Mouse (Mus musculus): ENCODE measurements around the gene Dyrk1a. TPM values are rescaled to one million over a fixed set of nuclear protein-coding genes. Genes with fewer than 3 reads are reported as not detected.
A peak's percentile ranks its signal among the peaks of the same experiment; 100 is the strongest.

Dyrk1a gene
- total RNA-seq, 2 experiments from 2014 or later: 89.7 to 94.6 TPM

DNA sequence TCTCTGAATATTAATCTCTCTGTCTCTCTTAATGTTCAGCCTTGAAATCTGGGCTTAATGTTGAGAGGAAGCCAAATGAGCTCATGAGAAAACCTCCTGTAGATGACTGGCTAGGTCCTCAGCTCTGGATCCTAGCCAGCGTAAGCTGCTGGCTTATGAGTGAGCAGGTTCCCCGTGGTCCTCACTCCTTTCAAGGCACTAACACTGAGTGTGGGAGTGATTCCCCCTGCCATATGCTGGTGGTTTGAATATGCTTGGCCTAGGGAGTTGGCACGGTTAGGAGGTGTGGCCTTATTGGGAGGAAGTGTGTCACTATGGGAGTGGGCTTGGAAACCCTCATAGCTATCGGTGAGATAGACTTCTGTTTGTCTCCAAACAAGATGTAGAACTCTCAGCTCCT, 55.1 kb downstream of the Dyrk1a start:
- Histone ChIP-seq H3K4me3 (no peak overlapping the region), H3K27ac (no peak overlapping the region)
- intact Hi-C loops (cut with DNase I): no loop called here
- no peak for TF ChIP-seq CTCF (IDR thresholded peaks at IDR 0.05)
- no peak for DNase-seq (ENCODE audit: extremely low spot score in 1 of 2, low spot score in 2 of 2)

DNA sequence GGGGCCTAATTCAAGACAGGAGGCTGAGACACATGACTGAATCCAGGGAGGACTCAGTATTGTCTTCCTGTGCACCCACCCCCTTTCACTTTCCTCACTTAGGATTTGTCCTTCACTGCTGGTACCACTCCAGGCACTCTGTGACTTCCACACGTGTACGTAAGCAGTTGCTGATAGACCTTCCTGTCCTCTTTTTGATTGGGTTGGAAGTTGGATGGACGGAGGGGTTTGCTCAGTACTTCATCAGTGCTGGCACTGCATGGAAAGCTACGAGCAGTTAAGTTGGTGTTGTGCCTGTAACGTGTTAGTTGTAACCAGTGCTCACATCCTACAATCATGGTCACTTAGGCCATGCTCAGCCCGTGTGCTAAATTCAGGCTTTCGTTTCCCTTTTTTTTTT, 55.8 kb downstream of the Dyrk1a start:
- Histone ChIP-seq H3K27ac (no peak overlapping the region), H3K4me3 (no peak overlapping the region)
- DNase-seq (ENCODE audit: extremely low spot score in 1 of 2, low spot score in 2 of 2): no peak
- intact Hi-C loops (cut with DNase I): no loop called here
- TF ChIP-seq CTCF (IDR thresholded peaks at IDR 0.05): no peak

DNA sequence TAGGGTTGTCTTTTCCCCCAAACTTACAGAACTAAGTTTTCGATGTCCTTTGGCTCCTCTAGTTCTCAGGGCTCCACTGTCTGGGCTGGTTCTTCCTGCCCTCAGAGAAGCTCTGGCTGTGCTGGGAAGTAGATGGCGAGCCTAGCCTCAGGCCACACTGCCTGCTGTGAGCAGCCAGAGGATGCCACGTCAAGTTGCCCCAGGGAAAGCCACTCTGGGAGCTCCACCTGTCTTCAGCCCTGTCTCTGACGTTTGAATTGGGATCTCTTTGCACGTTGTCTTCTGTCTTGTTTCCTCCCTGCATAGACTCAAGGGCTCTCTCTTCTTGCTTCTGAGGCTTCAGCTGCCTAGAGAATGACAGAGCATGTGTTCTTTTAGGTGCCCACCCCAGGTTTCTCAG, 57.9 kb downstream of the Dyrk1a start:
- intact Hi-C loops (cut with DNase I): no loop called here
- DNase-seq (ENCODE audit: extremely low spot score in 1 of 2, low spot score in 2 of 2): no peak
- no peak overlapping the region for H3K27ac ChIP-seq

DNA sequence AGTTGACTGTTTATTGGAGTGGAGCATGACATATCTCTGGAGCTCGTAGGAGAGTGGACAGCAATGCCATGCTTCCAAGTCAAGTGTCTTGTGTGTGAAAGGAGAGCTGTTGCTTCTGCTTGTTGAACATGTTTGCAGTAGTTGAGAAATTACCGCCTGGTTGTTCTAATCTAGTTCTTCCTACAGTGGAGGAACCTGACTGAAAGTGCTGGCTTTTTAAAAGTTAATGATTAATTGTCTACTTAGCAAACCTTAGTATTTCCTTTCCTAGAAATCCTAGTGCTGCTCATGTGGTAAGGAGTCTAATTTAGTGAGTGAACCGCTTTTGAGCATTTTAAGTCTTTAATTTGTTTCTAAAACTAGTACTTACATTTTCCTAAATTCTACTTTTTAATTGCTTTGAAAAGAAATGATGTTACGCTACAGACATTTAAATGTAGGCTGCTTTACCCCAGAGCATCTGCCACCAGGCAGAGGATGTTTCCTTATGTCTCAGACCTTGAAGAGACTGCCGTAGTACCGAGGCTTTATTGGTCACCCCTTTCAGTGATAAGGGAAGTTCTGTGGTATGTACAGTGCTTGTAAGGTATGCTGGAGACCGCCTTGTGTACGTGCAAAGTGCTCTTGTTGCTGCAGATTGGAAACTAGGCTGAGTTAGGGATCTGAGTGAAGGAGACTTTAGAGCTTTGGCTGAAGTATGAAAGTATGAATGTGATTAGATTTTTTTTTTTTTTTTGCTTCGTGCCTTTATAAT, 59.3 kb downstream of the Dyrk1a start:
- Histone ChIP-seq H3K27ac (no peak overlapping the region), H3K4me3 (no peak overlapping the region)
- intact Hi-C loops (cut with DNase I): no loop called here
- TF ChIP-seq CTCF (IDR thresholded peaks at IDR 0.05): no peak
- DNase-seq (ENCODE audit: extremely low spot score in 1 of 2, low spot score in 2 of 2): no peak

More for the DNA sequence above, 57.9 kb downstream of the Dyrk1a start:
- TF ChIP-seq CTCF (IDR thresholded peaks at IDR 0.05): no peak
- H3K4me3 ChIP-seq: no peak overlapping the region

DNA sequence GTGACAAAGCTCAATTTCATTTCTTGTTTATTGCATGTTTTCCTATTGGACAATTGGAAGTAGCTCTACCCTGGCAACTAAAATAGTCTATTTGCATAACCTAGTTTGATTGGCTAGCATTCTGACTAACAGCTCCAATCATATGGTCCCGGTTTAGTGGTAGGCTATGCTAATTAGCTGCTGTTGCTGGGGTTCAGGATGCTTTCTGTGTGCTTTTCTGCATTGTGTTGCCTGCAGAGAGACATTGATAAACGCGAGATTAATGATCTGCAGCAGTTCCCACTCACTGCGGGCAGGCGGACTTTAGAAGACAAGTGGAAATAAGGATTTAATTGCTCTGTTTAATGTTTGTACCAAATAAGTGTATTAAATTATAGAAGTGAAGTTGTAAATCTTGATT, 62.2 kb downstream of the Dyrk1a start:
- intact Hi-C loops (cut with DNase I): no loop called here
- Histone ChIP-seq H3K4me3 (no peak overlapping the region), H3K27ac (peak overlapping the region; percentile 51; the same call in 1 of the 2 replicates)
- TF ChIP-seq CTCF (IDR thresholded peaks at IDR 0.05): no peak; the same call in 1 of the 2 replicates
- no peak for DNase-seq (ENCODE audit: extremely low spot score in 1 of 2, low spot score in 2 of 2)

DNA sequence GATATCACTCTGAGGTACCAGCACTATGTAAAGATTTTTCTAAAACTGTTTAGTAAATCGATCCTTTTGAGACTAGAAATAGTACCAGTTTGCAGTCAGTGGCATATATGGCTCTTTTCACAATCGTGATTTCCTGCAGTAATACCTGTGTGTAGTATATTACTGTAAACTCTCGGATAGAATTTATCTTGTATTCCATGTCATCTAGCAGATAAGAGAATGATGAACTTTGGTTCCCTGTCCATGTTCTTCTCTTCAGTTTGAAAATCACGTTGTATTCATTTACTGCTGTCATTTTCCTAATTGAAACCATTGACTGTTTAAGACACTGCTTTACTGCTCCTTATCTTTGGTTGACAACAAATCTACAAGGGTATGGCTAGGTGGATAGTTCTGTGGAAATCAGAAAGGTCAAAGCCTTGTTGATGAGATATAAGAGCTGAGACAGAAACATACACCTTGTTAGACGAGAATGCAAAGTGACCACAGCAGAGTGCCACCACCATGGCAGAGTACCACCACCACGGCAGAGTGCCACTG, 62.7 kb downstream of the Dyrk1a start:
- intact Hi-C loops (cut with DNase I): no loop called here
- Histone ChIP-seq H3K27ac (peak overlapping the region; percentile 51; the same call in 1 of the 2 replicates), H3K4me3 (no peak overlapping the region)
- no peak for TF ChIP-seq CTCF (IDR thresholded peaks at IDR 0.05)
- DNase-seq (ENCODE audit: extremely low spot score in 1 of 2, low spot score in 2 of 2): no peak

DNA sequence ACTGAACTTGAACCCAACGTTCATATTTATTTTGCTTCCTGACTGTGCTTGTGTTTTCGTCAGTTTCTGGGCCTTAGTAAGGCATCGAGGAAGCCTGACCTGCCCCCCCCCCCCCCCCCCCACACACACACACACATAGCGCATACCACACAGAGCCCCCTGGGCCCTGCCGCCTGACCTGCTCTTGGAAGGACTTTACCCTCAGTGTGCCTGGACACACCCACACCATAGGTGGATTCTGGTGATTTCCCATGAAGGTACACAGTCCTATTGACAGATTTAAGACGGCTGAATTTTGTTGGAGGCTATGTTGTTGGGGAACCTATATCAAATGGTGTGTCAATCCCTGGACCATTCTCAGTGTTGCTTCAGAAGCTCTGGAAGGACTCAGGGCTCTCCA, 63.2 kb downstream of the Dyrk1a start:
- no peak for TF ChIP-seq CTCF (IDR thresholded peaks at IDR 0.05)
- no peak overlapping the region for H3K4me3 ChIP-seq
- DNase-seq (ENCODE audit: extremely low spot score in 1 of 2, low spot score in 2 of 2): no peak
- intact Hi-C loops (cut with DNase I): no loop called here
- no peak overlapping the region for H3K27ac ChIP-seq

DNA sequence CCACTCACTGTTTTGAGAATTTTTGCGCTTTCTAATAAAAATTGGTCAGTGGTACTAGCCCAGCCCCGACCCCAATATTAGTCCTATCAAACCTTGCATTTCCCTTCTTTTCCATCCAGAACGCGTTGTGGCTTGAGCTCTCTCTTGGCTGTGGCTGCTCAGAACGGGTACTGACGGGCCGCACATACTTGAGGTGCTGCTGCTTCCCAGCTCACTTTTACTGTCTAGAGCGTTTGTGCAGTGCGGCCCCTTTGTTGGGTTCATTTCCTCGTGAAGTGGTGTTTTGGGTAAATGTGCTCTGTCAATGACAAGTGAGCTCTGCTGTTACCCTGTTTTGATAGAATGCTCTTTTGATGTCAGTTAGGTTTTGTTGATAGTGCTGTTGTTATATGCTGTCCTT, 67.6 kb downstream of the Dyrk1a start:
- H3K27ac ChIP-seq: no peak overlapping the region
- no peak for DNase-seq (ENCODE audit: extremely low spot score in 1 of 2, low spot score in 2 of 2)
- H3K4me3 ChIP-seq: no peak overlapping the region
- intact Hi-C loops (cut with DNase I): no loop called here
- no peak for TF ChIP-seq CTCF (IDR thresholded peaks at IDR 0.05)

DNA sequence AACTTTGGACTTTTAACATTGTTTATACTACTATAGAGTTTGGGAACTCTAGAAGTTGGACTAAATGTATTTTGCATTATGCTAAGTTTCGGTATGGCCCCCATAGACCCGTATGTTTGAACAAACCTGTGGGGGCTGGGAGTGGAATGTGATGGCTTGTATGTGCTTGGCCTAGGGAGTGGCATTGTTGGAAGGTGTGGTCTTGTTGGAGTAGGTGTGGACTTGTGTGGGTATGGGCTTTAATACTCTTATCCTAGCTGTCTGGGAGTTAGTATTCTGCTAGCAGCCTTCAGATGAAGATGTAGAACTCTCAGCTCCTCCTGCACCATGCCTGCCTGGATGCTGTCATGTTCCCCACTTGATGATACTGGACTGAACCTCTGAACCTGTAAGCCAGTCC, 72.0 kb downstream of the Dyrk1a start:
- Histone ChIP-seq H3K4me3 (no peak overlapping the region), H3K27ac (no peak overlapping the region)
- TF ChIP-seq CTCF (IDR thresholded peaks at IDR 0.05): no peak
- no peak for DNase-seq (ENCODE audit: extremely low spot score in 1 of 2, low spot score in 2 of 2)
- intact Hi-C loops (cut with DNase I): no loop called here

DNA sequence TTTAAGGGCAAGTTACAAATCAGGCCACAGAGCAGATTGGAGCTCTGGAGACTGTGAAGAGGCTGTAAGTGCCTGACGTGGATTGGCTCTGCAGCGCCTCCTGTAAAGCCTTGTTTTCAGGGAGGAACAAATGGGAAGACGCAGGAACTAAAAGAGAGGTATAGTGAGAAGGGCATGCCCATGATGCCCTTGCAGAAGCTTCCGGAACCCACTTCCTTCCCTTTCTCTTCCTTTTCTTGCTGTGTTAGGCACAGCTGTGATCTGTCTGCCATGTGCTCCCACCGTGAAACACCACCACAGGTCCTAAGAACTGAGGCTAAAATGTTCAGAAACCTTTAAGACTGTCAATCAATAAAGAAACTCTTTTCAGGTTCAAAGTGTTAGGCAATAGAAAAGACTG, 77.3 kb downstream of the Dyrk1a start:
- DNase-seq (ENCODE audit: extremely low spot score in 1 of 2, low spot score in 2 of 2): no peak
- Histone ChIP-seq H3K4me3 (no peak overlapping the region), H3K27ac (no peak overlapping the region)
- TF ChIP-seq CTCF (IDR thresholded peaks at IDR 0.05): no peak
- intact Hi-C loops (cut with DNase I): no loop called here

DNA sequence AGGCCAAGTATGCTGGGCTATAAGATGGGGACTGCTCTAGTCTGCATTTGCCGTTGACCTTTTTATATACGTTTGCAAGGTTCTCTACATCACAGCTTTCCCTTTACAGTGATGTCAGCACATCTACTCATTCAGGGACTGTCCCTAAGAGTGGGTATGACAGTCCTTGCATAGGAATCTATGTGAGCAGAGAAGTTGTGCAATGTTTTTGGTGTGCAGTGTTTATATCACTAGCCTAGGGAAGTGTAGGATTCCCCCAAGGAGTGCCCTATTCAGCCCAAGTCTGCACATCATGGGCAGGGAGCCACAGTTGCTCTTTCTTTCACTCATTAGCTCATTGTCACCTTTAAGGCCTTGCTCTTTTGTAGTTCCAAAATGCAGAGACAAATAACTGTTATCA, 78.1 kb downstream of the Dyrk1a start:
- intact Hi-C loops (cut with DNase I): no loop called here
- TF ChIP-seq CTCF (IDR thresholded peaks at IDR 0.05): no peak
- no peak overlapping the region for H3K27ac ChIP-seq
- no peak for DNase-seq (ENCODE audit: extremely low spot score in 1 of 2, low spot score in 2 of 2)
- H3K4me3 ChIP-seq: no peak overlapping the region

DNA sequence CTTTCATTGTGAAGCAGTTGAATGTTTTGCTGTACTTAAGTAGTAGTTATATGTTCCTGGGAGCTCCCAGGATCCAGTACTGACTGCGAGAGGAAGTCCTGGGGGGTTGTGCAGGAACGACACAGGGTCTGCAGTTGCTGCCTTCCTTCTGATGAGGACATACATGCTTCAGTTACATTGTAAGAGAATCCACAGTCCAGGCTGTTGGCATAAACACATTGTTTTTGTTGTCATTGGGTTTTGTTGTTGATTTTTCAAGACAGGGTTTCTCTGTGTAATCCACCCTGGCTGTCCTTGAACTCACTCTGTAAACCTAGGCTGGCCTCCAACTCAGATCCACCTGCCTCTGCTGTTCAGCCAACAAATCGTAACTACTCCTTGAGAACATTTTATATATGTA, 80.1 kb downstream of the Dyrk1a start:
- TF ChIP-seq CTCF (IDR thresholded peaks at IDR 0.05): no peak
- intact Hi-C loops (cut with DNase I): no loop called here
- H3K27ac ChIP-seq: no peak overlapping the region
- DNase-seq (ENCODE audit: extremely low spot score in 1 of 2, low spot score in 2 of 2): no peak
- H3K4me3 ChIP-seq: no peak overlapping the region

Measured in left cerebral cortex, adult 2 months (tissue).